Mouse (Mus musculus) 3134 (cell line): Measurements from ENCODE around the gene Pls1.

Source experiments
- DNase-seq: peaks from one replicate; pipeline ENCODE4 v3.0.0-alpha.2; 2011; ENCODE audit warnings: low spot score; ENCODE audit not compliant: insufficient read length; ENCODE audit errors: extremely low read depth

Gene Pls1

DNA sequence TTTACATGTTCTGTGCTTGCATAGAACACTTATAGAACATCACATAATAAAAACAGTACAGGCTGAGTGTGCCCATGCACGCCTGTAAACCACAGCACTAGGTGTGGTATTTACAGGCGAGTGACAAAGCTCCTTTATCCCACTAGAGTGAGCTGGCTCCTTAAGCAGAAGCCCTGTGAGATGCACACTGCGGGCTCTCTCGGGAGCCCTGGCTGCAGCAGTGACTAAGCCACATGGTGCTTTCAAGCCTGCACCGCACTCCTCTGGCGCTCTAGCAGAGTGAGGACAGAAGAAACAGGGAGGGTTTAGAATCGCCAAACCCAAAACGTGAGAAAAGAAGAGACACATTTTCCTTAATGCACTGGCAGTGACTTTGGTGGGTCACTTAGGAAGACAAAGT, 132.5 kb downstream of the Pls1 start:
- no peak for DNase-seq

DNA sequence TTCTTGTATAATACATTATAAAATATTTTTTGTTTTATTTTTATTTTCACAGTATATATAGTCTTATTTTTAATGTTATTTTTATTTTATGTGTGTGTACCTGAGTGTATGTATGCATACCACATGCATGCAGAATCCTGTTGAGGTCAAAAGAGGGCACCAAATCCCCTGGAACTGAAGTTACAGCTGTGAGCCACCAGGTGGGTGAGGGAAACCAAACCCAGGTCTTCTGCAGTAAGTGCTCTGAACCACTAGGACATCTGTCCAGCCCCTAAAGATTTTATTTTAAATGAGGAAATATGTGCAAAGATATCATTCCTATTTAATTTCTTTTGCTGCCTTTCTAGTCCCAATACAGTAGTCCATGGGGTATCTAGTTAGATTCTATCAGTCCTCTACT, 136.2 kb downstream of the Pls1 start:
- DNase-seq, result no peak

GRCm38 (mm10) chr9:95705371-95705770, 139.7 kb downstream of the Pls1 start:
- no peak for DNase-seq

DNA sequence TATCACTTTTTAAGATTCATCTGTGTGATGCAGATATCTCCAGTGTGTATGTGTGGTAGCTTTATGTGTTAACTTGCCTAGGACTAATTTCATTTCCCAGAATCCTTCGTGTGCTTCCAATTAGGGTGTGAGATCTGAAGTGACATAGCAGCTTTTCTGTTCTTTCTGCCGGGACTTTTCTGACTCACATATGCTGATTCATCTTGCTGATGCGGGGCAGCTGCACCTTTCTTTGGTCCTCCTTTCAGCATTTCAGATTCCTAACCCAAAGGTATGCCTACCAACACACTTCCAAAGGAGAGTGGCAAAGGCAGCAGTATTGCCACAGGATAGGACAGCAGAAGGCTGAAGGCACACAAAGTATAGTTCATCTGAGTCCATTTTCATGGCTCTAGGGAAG, 141.0 kb downstream of the Pls1 start:
- no peak for DNase-seq
